Mouse (Mus musculus): ENCODE measurements around the gene Ifi211. TPM values are rescaled to one million over a fixed set of nuclear protein-coding genes. Genes with fewer than 3 reads are reported as not detected.

Gene Ifi211
- 31.5 TPM for polyA plus RNA-seq (2015; fragmentation: Illumina TruSeq; extraction: RNeasy Lipid Tissue Mini Kit (QIAGEN cat#74804); ENCODE audit: insufficient read depth, low replicate concordance)

GRCm38 (mm10) chr1:173912548-173913255 lies at the start of gene Ifi211:
Gene Ifi211 (minus strand): TSS chr1:173913046.

GRCm38 (mm10) chr1:173941924-173942779 lies 29.3 kb upstream of the Ifi211 start, which contains the start of the genes Mndal and Ifi203:
Gene Mndal (minus strand): TSS chr1:173942491.
Gene Ifi203 (minus strand): TSS chr1:173942672.

Other genes with a start within 250 kb of the Ifi211 start
- gene Ifi208, start 239.4 kb downstream of the Ifi211 start, polyA plus RNA-seq (2015; fragmentation: Illumina TruSeq; extraction: RNeasy Lipid Tissue Mini Kit (QIAGEN cat#74804); ENCODE audit: insufficient read depth, low replicate concordance) = 62.4 TPM
- gene Ifi207, start 171.3 kb downstream of the Ifi211 start, polyA plus RNA-seq (2015; fragmentation: Illumina TruSeq; extraction: RNeasy Lipid Tissue Mini Kit (QIAGEN cat#74804); ENCODE audit: insufficient read depth, low replicate concordance) = 38.3 TPM
- 35.0 TPM for gene Ifi204, start 146.1 kb downstream of the Ifi211 start, polyA plus RNA-seq (2015; fragmentation: Illumina TruSeq; extraction: RNeasy Lipid Tissue Mini Kit (QIAGEN cat#74804); ENCODE audit: insufficient read depth, low replicate concordance)
- 843 TPM for gene Mndal, start 29.4 kb upstream of the Ifi211 start, polyA plus RNA-seq (2015; fragmentation: Illumina TruSeq; extraction: RNeasy Lipid Tissue Mini Kit (QIAGEN cat#74804); ENCODE audit: insufficient read depth, low replicate concordance)
- 491 TPM for gene Ifi203, start 29.6 kb upstream of the Ifi211 start, polyA plus RNA-seq (2015; fragmentation: Illumina TruSeq; extraction: RNeasy Lipid Tissue Mini Kit (QIAGEN cat#74804); ENCODE audit: insufficient read depth, low replicate concordance)
- not detected for gene Ifi202b, start 69.7 kb upstream of the Ifi211 start, polyA plus RNA-seq (2015; fragmentation: Illumina TruSeq; extraction: RNeasy Lipid Tissue Mini Kit (QIAGEN cat#74804); ENCODE audit: insufficient read depth, low replicate concordance)
- 77.1 TPM for gene Ifi205, start 118.8 kb upstream of the Ifi211 start, polyA plus RNA-seq (2015; fragmentation: Illumina TruSeq; extraction: RNeasy Lipid Tissue Mini Kit (QIAGEN cat#74804); ENCODE audit: insufficient read depth, low replicate concordance)
- 1.1 TPM for gene Olfr433, start 127.7 kb upstream of the Ifi211 start, polyA plus RNA-seq (2015; fragmentation: Illumina TruSeq; extraction: RNeasy Lipid Tissue Mini Kit (QIAGEN cat#74804); ENCODE audit: insufficient read depth, low replicate concordance)
- gene Olfr432, start 136.2 kb upstream of the Ifi211 start, polyA plus RNA-seq (2015; fragmentation: Illumina TruSeq; extraction: RNeasy Lipid Tissue Mini Kit (QIAGEN cat#74804); ENCODE audit: insufficient read depth, low replicate concordance) = 0.10 TPM
- gene Olfr430, start 153.6 kb upstream of the Ifi211 start, polyA plus RNA-seq (2015; fragmentation: Illumina TruSeq; extraction: RNeasy Lipid Tissue Mini Kit (QIAGEN cat#74804); ENCODE audit: insufficient read depth, low replicate concordance) = not detected
- not detected for gene Olfr429, start 171.3 kb upstream of the Ifi211 start, polyA plus RNA-seq (2015; fragmentation: Illumina TruSeq; extraction: RNeasy Lipid Tissue Mini Kit (QIAGEN cat#74804); ENCODE audit: insufficient read depth, low replicate concordance)
- gene Olfr427, start 183.8 kb upstream of the Ifi211 start, polyA plus RNA-seq (2015; fragmentation: Illumina TruSeq; extraction: RNeasy Lipid Tissue Mini Kit (QIAGEN cat#74804); ENCODE audit: insufficient read depth, low replicate concordance) = not detected
- gene Olfr231, start 208.1 kb upstream of the Ifi211 start, polyA plus RNA-seq (2015; fragmentation: Illumina TruSeq; extraction: RNeasy Lipid Tissue Mini Kit (QIAGEN cat#74804); ENCODE audit: insufficient read depth, low replicate concordance) = not detected
- gene Olfr424, start 218.5 kb upstream of the Ifi211 start, polyA plus RNA-seq (2015; fragmentation: Illumina TruSeq; extraction: RNeasy Lipid Tissue Mini Kit (QIAGEN cat#74804); ENCODE audit: insufficient read depth, low replicate concordance) = not detected
- gene Olfr420, start 242.6 kb upstream of the Ifi211 start, polyA plus RNA-seq (2015; fragmentation: Illumina TruSeq; extraction: RNeasy Lipid Tissue Mini Kit (QIAGEN cat#74804); ENCODE audit: insufficient read depth, low replicate concordance) = not detected

Measured in spleen, adult 10 weeks (tissue).